In the genomic region with DNA sequence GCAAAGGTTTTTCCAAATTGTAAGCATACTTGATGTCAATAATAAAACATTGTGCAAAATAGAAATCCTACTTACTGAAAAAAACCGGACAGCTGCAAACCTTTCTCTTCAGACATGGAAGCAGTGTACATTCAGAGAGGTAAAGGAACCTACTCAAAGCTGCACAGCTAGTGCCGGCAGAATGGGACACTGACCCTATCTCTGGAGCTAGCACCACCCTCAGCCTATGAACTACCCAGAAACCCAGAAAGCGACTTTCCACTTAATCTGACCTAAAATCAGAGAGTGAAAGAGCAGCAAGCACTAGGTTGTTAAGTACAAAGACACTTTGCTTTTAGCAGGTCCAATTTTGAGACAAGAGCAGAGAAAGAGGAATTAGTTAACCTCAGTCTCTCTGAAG, we compare ENCODE assay signal across 17 mouse cellular contexts.
"Had no signal": no experiment of that assay in that cellular context is flagged by ENCODE, and none has a peak within 500 bp of the region (broad histone marks: within the 10 kb centered on the region; RNA-seq: fewer than 3 reads in every experiment).

No protein-coding gene starts in this region.

- DNase-seq: lung, adult 2 months; lung, postnatal 14 days; lung, postnatal 36 days; right cerebral cortex, postnatal 14 days; thymus, adult 2 months; thymus, postnatal 25 days; thymus, postnatal 4 days had no signal

- H3K36me3 ChIP-seq: midbrain, embryonic 15.5 days had no signal

- H3K4me2 ChIP-seq: lung, embryonic 15.5 days; midbrain, embryonic 11.5 days; midbrain, embryonic 13.5 days; midbrain, embryonic 15.5 days; neural tube, embryonic 12.5 days; stomach, embryonic 15.5 days had no signal

- H3K9me3 ChIP-seq: lung, embryonic 15.5 days; megakaryocyte, embryonic 14.5 days; midbrain, embryonic 13.5 days; midbrain, embryonic 15.5 days; neural tube, embryonic 12.5 days; stomach, embryonic 15.5 days had no signal

- H3K27ac ChIP-seq: lung, embryonic 15.5 days; macrophage; neural tube, embryonic 12.5 days; stomach, embryonic 15.5 days; stomach, postnatal 0 days had no signal

- H3K9ac ChIP-seq: lung, embryonic 15.5 days; midbrain, embryonic 13.5 days; midbrain, embryonic 15.5 days; neural tube, embryonic 12.5 days; stomach, embryonic 15.5 days had no signal

- H3K4me1 ChIP-seq: lung, embryonic 15.5 days; stomach, embryonic 15.5 days had no signal

- H3K27me3 ChIP-seq: lung, embryonic 15.5 days; megakaryocyte, embryonic 14.5 days; midbrain, embryonic 13.5 days; midbrain, embryonic 15.5 days; neural tube, embryonic 12.5 days; stomach, embryonic 15.5 days had no signal

- ATAC-seq: lung, postnatal 0 days; midbrain, embryonic 13.5 days; midbrain, embryonic 15.5 days had no signal

- H3K4me3 ChIP-seq: lung, embryonic 15.5 days; megakaryocyte, embryonic 14.5 days; midbrain, embryonic 13.5 days; midbrain, embryonic 15.5 days; neural tube, embryonic 12.5 days; stomach, embryonic 15.5 days had no signal
